Mouse (Mus musculus) gastrocnemius, adult 8-10 months (tissue): Measurements from ENCODE around the gene Asgr1. TPM values are rescaled to one million over a fixed set of nuclear protein-coding genes. Genes with fewer than 3 reads are reported as not detected.
A peak's percentile ranks its signal among the peaks of the same experiment; 100 is the strongest.

Experiments
- DNase-seq, 2 experiments: peaks; one replicate each; pipeline ENCODE4 v3.0.0; 2022; ENCODE audit warnings: low spot score in 2 of 2
- total RNA-seq, 4 experiments: library from RNA; stranded (reverse); gene quantifications; 2 replicates each; pipeline ENCODE4 v1.2.4; 2022

Asgr1 gene
- total RNA-seq, 4 experiments from 2014 or later: not detected

DNA sequence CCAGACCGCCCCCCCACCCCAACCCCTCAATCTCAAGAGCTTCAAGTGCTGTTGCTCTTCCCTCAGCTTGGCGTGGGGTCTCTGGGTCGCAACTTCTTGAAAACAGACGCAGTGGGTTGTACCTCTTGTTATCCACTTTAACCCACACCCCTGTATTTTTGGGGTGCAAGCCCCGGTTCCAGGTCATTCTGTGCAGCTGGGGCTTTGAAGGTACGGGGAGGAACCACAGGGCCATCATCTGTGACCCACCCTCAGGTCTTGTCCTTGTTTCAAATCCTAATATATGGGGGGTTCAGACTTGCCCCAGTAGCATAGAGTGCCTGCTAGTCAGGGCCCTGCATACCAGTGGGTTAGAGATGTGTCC, 29.8 kb upstream of the Asgr1 start:
- no peak for DNase-seq

DNA sequence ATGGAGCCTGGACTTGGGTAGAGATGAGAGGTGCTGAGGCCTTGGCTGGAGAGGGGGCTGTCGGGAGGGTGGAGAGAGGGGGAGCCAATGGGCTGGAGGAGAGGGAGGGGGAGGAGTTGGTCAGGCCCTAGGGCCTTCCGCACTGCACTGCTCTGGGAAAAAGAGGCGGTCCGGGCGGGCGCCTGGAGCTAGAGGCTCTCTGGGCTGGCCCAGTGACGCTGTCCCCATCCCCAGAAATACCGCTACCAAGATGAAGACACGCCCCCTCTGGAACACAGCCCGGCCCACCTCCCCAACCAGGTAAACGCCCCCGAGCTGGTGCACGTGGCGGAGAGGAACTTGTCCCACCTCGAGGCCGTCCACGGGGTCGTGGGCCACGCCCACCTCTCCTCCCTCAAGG, 27.2 kb upstream of the Asgr1 start:
- DNase-seq: peak; percentile 33 to 65

DNA sequence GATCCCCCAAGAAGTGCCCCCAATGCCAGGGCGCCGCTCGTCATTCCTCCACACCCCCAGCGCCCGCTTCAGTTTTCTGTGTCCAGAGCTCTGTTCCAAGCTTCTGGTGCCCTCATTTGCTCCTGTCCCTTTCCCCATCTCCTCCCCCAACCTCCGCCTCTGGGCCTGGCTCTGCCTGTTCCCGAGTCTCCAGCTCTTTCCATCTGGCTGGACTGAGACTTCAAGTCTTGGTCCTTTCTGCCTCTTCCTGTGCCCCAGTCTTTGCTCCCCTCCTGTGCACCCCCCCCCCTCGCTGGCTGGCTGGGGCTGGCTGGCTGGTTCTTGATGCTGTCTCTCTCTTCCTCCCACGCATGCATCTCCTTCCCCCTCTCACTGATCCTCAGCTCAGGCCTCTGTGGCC, 26.5 kb upstream of the Asgr1 start:
- no peak for DNase-seq

DNA sequence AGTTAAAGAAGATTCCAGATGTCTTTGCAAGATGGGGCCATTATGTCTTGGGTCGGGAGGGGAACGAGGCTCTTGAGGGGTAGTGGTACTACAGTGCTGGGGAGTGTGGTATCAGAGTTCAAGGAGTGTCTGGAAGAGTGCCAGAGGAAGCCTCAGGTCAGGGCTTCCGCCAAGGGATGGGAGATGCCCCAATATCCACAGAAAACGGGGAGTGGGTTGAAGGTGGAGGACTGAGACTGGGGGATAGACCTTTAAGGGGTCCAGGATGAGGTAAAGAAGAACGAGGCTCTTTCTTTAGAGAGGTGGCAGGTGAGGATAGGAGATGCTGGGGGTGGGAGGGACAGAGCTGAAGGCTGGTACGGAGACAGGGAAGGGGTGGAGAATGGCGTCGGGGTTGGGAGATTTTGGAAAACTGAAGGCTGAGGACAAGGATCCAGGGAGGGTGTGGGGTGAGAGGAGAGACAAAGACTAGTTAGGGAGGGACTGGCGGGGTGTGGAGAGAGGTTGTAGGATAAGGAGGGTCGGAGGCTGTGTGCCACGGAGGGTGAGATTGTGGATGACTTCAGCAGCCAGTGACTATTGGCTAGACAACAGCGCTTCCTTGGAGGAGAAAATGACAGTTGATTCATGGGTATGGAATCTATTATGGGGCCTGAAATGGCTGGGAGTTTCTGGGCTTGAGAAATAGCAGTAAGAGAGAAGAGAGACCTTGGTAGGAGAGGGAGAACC, 25.3 kb upstream of the Asgr1 start:
- no peak for DNase-seq

DNA sequence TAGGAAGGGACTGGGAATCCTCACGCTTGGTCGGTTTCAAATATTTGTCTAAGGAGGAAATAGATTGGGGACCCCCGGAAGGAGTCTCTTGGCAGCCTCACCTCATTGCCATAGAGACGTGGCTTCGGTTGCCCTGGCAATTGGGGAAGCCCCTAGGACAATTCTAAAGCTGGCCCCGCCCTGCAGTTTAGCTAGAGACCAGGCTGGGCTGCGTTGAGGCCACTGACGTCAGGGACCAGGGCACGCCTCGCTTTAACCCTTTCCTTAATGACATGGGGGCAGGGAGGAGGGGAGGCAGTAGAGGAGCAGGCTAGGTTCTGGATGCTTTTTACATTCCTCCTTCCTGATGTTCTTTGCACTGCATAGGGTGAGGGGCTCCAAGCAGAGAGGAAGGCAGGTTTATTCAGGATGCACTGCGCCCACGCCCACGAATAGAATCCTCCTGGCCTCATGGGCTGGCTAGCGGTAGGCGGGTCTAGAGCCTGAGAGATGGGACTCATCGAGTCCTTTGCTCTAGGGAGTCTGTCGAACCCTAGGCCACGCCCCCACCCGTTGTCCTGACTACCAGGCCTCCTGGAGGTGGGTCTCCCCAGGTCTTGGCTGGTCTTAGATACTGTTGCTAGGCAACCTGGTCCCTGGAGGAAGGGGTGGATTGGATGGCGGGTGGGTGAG, 24.6 kb upstream of the Asgr1 start:
- peak; percentile 80 to 84 for DNase-seq

DNA sequence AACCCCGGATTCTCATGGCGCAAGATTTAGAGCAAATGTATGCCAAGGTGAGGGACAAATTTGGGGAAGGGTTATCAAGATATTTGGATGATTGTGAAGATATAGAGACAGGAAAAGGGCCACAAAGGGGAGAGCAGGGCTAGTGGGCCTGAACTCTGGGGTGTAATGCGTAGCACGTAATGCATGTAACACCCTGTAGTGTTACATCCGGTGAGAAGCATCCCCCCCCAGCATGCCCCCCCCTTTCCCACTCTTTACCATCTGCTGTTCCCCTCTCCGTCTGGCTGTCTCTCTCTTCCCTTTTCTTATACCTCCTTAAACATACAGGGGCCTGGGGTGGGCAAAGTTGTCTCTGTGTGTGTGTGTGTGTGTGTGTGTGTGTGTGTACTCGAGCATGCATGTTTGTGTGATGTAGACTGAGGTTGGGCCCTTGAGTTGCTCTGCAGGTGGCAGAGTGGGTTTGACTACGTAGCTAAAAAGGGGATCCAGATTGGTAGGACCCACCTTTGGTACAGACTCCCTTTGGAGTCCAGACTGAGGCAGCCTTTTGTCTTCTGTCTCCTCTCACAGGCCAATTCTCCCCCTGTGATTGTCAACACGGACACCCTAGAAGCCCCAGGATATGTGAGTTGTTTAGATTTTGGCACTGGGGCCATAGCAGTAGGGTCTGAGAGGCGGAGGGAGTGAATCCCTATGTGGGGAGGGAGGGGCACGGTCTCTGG, 23.9 kb upstream of the Asgr1 start:
- no peak for DNase-seq

DNA sequence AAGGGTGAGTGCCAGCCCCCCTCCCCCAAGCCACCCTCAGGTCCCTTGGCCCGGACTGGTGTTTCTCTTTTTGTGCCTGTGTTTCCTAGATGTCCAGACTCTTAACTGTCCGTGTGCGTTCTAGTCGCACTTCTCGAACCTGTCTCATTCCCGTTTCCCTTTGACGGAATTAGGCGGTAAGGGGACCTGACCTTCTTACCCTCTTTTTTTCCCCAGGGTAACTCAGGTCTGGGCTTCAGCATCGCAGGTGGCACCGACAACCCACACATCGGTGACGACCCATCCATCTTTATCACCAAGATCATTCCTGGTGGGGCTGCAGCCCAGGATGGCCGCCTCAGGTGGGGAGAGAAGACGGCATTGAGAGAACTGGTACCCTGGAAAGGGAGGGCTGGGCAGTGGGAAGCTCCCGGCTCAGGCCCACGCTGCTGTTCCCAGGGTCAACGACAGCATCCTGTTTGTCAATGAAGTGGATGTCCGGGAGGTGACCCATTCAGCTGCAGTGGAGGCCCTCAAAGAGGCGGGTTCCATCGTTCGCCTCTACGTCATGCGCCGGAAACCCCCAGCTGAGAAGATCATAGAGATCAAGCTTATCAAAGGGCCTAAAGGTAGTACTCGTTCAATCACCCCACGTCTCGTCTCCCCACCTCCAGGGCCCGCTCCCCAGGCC, 23.1 kb upstream of the Asgr1 start:
- no peak for DNase-seq

DNA sequence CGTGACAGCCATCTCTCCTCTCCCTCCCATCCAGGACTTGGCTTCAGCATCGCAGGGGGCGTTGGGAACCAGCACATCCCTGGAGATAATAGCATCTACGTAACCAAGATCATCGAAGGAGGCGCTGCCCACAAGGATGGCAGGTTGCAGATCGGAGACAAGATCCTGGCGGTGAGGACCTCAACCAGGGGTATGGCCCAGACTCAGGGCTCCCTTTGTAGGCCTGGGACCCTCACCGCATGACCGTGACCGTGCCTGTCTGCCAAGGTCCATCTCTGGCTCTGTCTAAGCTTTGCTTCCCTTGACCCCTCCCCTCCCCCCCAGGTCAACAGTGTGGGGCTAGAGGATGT, 22.6 kb upstream of the Asgr1 start:
- DNase-seq: no peak

DNA sequence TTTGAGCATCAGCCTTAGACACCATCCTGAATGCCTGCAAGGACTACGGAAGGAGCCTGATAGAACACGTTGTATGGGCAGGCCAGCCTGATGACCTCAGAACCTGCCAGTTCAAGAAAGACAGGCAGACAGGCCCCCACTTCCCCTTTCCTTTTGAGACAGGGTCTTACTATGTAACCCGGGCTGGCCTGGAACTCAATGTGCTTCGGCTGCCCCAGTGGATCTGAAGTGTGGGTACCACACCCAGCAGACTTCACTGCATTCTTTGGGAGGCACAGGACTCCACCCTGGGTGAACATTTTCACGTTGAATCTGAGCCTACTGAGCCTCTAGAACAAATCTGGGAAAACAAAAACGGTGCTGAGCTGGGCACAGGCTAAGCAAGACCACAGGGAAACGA, 15.7 kb upstream of the Asgr1 start:
- no peak for DNase-seq

DNA sequence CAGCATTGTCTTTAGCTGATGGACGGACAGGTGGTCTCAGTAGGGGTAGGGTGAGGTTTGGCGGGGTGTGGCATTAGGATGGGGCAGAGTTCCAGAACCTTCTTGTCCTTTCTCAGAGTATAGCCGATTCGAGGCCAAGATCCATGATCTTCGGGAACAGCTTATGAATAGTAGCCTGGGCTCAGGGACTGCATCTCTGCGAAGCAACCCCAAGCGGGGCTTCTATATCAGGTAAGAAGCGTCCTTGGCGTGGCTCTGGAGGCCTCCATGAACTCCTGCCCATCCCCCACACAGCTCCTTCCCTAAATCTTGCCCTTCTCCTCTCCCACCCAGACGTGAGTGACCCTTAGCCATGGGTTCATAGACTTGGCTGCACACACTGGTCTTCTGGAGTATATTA, 14.3 kb upstream of the Asgr1 start:
- DNase-seq: no peak

DNA sequence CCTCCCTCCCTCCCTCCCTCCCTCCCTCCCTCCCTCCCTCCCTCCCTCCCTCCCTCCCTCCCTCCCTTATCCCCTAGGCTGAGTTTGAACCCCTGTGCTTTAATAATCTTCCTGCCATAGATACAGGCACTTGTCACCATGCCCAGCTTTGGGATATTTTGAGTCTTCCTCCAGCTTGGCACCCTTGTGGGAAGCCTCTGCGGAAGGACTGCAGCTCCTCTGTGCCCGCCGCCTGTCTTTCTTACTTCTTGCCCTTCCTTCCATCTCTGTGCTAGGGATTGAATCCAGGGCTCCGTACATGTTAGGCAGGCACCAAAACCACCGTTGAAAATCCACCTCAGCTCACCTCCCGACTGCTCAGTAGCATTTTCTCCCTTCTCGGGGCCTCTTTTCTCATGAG, 13.7 kb upstream of the Asgr1 start:
- DNase-seq: no peak

DNA sequence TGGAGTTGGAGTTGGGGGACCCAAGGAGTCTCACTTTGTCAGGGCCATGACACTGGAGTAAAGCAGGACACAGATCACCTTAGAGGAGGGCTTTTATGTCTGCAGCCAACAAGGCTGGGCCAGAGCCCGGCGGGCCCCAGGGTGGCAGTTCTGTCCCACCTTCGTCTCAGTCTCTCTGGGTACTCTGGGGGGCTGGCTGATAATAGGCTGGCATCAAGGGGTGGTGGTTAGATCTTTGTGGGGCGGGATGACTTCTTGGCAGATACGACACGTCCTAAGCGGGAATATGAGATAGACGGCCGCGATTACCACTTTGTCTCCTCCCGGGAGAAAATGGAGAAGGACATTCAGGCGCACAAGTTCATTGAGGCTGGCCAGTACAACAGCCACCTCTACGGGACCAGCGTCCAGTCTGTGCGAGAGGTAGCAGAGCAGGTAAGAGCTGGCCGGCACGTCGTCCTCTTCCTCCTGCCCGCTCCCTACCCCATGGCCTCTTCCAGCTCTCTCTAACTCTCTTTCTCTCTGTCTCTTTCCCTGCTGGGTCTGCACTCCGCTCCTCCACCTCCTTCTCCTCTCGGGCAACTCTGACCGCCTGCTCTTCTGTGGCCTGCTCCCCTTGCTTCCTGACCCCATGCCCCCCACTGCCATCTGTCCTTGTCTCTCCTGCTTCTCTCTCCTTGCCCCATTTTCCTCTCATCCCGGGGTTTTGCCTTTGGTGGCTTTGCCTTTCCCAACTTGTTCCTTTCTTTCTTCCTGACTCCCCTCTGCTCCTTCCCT, 11.4 kb upstream of the Asgr1 start:
- DNase-seq: no peak

DNA sequence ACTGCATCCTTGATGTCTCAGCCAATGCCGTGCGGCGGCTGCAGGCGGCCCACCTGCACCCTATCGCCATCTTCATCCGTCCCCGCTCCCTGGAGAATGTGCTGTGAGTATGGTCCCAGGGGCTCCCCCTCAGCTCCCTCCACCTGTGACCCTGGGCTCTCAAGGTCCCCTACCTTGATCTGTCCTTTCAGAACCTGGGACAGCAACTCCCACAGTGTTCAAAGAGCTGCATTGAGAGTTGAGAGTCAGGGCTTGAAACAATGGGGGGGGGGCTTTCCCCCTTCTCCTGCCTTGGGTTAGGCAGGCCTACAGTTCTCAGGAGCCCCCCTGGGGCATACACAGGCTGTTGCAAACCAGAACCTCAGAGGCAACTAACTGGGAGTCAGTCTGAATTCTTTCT, 10.2 kb upstream of the Asgr1 start:
- no peak for DNase-seq

DNA sequence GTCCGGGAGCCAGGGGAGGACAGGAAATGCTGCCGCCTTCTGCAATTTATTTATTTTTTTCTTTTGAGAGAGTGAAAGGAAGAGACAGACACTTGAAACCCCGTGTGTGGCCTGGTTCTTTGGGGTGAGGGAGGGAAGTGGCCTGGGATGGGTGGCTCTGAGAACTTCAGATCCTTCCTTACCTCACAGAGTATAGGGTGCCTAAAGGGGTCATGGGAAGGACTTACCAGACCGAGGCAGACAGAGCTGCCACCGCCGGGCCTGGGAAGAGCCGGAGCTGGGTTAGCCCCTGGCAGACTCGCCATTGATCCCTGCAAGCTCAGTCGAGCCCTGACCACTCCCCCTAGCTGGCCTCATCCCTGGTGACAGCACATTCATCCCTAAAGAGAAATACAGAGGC, 8.4 kb upstream of the Asgr1 start:
- DNase-seq: no peak

DNA sequence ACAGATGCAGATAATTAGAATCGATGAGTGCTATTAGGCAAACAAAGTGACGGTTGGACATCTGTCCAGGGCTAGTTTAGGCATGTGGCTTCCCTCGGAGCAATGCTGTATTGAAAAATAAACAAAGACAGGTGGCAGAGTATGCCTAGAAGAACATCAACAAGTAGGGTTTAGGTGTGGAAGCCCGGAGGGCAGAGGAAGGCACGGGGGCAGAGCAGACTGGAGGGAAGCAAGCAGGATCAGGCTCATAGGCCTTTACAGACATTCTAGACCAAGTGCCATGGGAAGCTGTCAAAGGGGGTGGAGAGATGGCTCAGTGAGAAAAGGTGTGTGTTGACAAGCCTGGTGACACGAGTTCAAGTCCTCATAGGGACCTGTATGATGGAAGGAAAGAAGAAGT, 4.5 kb upstream of the Asgr1 start:
- DNase-seq: no peak

DNA sequence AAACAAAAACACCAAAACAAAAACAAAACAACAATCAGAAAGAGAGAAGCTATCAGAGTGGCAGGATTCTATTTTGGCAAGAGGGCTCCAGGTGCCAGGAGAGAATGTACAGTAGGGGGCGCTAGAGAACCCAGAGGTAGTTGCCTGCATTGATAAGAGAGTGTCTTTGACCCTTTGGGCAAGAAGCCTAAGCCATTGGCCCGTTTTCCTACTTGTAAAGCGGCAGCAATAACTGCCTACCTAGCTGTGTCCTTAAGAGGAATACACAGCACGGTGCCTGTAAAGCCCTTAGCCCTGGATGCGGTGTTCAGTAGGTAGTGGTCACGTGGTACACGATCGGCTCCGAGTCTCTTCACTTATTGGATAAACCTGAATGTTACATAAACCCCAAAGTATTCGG, 4.1 kb upstream of the Asgr1 start:
- no peak for DNase-seq

DNA sequence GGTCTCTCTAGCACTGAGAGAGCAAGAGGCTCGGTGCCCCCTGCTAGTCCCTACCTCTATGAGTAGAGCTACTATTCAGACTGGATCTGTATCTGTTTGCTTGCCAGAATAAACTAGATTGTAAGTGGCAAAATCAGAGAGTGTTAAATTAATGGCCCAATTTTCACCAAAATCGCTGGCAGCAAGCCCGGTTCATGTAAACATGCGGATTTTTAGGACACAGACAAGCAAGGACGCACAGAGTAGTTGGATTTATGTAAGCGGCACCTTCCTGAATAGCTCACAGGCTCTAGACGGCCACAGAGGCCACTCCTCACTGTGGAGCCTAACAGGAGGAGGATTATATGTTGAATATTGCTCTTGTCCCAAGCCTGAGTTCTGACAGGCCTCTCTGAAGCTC, 729 bp upstream of the Asgr1 start:
- no peak for DNase-seq

DNA sequence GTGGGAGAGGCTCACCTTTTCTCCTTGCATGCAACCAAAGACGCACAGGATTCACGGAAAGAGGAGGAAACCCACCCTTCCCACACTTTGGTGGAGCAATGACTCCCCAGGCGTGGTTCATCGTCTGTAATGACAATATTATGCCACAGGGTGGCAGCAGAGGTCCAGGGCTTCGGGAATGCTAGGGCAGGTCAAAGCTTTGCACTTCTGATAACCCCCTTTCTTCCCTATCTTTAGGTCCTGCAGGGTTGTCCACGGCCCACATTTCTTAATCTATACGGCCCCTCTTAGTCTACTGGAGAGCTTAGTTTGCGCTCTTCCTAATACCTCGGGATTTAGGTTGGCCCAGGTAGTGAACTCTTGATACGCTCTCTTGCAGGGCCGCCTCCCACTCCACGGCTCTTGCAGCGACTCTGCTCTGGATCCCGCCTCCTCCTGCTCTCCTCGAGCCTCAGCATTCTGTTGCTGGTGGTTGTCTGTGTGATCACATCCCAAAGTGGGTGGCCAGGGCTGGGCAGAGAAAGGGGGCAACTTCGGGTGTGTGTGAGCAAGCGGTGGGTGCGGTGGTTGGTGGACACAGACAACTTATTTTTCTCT, 1.8 kb downstream of the Asgr1 start:
- DNase-seq: peak; percentile 32 to 35

DNA sequence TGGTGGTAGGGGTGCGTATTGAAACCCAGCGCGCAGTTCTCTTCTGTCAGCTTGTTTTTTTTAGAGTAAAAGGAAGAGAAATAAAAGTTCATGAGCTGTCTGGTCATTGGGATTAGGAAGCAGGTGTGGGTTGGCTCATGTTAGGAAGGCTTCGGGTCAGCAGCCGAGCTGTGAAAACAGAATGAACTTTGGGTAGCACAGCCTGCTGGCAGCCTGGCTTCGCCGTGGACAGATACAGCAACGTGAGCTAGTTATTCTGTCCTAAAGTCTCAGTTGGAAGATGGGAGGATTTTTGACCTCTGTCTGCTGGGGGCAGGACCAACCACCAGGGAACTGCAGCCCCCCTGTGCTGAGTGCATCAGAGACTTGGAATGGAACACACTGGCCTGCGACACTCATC, 3.9 kb downstream of the Asgr1 start:
- DNase-seq: no peak

DNA sequence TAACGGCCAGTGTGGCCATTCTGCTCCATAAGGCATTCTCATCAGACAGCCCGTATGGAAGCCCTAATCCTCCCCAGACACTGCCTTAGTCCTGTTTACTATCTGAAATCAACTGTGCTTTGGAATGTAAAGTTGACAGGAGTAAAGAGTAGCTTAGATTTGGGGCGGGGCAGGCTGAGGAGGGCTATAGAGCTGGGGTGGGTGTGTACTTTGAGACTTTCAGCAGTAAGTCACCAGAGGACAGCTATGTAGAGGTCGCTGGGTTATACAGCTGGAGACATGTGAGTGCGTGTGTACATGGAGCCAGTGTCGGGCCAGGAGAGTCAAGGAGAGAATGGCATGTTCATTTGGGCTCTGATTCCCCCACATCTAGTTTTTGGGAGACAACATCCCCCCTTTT, 6.0 kb downstream of the Asgr1 start:
- no peak for DNase-seq

DNA sequence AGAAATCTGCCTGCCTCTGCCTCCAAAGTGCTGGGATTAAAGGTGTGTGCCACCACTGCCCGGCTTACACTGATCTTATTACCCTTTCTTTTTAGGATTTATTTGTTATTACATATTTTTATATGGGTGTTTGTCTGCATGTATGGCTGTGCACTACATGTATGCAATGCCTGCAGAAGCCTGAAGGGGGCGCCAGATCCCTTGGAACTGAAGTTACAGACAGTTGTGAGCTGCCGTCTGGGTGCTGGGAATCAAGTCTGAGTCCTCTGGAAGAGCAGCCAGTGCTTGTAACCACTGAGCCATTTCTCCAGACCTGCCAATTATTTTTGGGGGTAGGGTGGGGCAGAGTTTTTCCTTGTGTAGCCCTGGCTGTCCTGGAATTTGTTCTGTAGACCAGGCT, 9.2 kb downstream of the Asgr1 start:
- DNase-seq: no peak
